Mouse (Mus musculus) testis, adult 2 months (tissue): ENCODE measurements around the gene Milr1. TPM values are rescaled to one million over a fixed set of nuclear protein-coding genes. Genes with fewer than 3 reads are reported as not detected.
A peak's percentile ranks its signal among the peaks of the same experiment; 100 is the strongest.
"Not testable (repeated sequence)": the region's sequence is repeated elsewhere in the genome, so short reads cannot be mapped to it uniquely, and the experiment has no call there.

Source experiments
- H3K27ac ChIP-seq: fragments of 200-500 bp; 2 replicates; pipeline ENCODE4 v1.5.1; 2012; ENCODE audit warnings: low read depth, low read length; ENCODE audit not compliant: control insufficient read depth, insufficient read depth
- H3K27me3 ChIP-seq: fragments of 200-500 bp; 2 replicates; pipeline ENCODE4 v1.6.1; 2012; ENCODE audit warnings: mild to moderate bottlenecking, low read length, moderate library complexity; ENCODE audit not compliant: control insufficient read depth, insufficient read depth
- H3K36me3 ChIP-seq: fragments of 200-500 bp; 2 replicates; pipeline ENCODE4 v1.6.1; 2012; ENCODE audit warnings: mild to moderate bottlenecking, low read length; ENCODE audit not compliant: control insufficient read depth, insufficient read depth
- H3K4me1 ChIP-seq: fragments of 200-500 bp; 2 replicates; pipeline ENCODE4 v1.6.1; 2012; ENCODE audit warnings: low read length; ENCODE audit not compliant: control insufficient read depth, insufficient read depth
- H3K4me3 ChIP-seq: fragments of 200-500 bp; 2 replicates; pipeline ENCODE4 v1.5.1; 2012; ENCODE audit warnings: low read depth, mild to moderate bottlenecking, low read length, moderate library complexity, mixed read lengths; ENCODE audit not compliant: control insufficient read depth
- CTCF ChIP-seq: fragments of 200-500 bp; IDR thresholded peaks from 2 replicates; pipeline ENCODE4 v1.5.1; 2012; ENCODE audit warnings: low read depth, mild to moderate bottlenecking, inconsistent platforms, low read length, moderate library complexity; ENCODE audit not compliant: control insufficient read depth, insufficient read depth, insufficient replicate concordance
- POLR2A ChIP-seq: fragments of 200-500 bp; IDR thresholded peaks from 2 replicates; pipeline ENCODE4 v1.6.1; 2012; ENCODE audit warnings: low read depth, mild to moderate bottlenecking, inconsistent platforms, low read length, moderate library complexity; ENCODE audit not compliant: control insufficient read depth
- polyA plus RNA-seq: library from polyadenylated mRNA; depleted of rRNA; stranded (reverse); fragments of >200 nt; gene quantifications from 2 replicates; pipeline ENCODE4 v1.2.3, GENCODE M21; 2012

Gene Milr1
- polyA plus RNA-seq, 1 experiment, result 0.16 TPM

GRCm38 (mm10) chr11:106788026-106788774 lies 37.2 kb downstream of the Milr1 start:
- peak overlapping the region; percentile 98 for H3K4me3 ChIP-seq
- peaks cover 20% of the 10 kb centered on the region for H3K36me3 ChIP-seq
- peak overlapping the region; percentile 100 for H3K27ac ChIP-seq
- no peaks in the 10 kb centered on the region for H3K4me1 ChIP-seq
- TF ChIP-seq POLR2A (peak; percentile 100), CTCF (no peak)
- no peaks in the 10 kb centered on the region for H3K27me3 ChIP-seq

GRCm38 (mm10) chr11:106788775-106789459 lies 37.9 kb downstream of the Milr1 start, which contains the start of the genes Ddx5 and Cep95:
Gene Ddx5 (minus strand): TSS chr11:106789185.
Gene Cep95 (plus strand): TSS chr11:106789252.
- TF ChIP-seq POLR2A, result peak; percentile 92
- no peak; the same call in 1 of the 2 replicates for TF ChIP-seq CTCF
- Histone ChIP-seq H3K27ac (peak within 1 kb of the TSS; percentile 100), H3K36me3 (peaks cover 20% of the 10 kb centered on the region)

GRCm38 (mm10) chr11:106789649-106790048 lies 38.6 kb downstream of the Milr1 start:
- peak overlapping the region; percentile 100 for H3K27ac ChIP-seq
- H3K4me3 ChIP-seq, result peak overlapping the region; percentile 98
- H3K27me3 ChIP-seq, result no peaks in the 10 kb centered on the region
- no peaks in the 10 kb centered on the region for H3K4me1 ChIP-seq
- TF ChIP-seq POLR2A (no peak), CTCF (no peak)
- peaks cover 22% of the 10 kb centered on the region for H3K36me3 ChIP-seq

More at GRCm38 (mm10) chr11:106788775-106789459, 37.9 kb downstream of the Milr1 start, which contains the start of the genes Ddx5 and Cep95:
- Histone ChIP-seq H3K4me3 (peak within 1 kb of the TSS; percentile 98), H3K4me1 (no peaks in the 10 kb centered on the region), H3K27me3 (no peaks in the 10 kb centered on the region)

GRCm38 (mm10) chr11:106793846-106794245 lies 42.8 kb downstream of the Milr1 start:
- TF ChIP-seq CTCF (no peak), POLR2A (no peak)
- Histone ChIP-seq H3K4me1 (no peaks in the 10 kb centered on the region), H3K27me3 (no peaks in the 10 kb centered on the region), H3K4me3 (no peak overlapping the region), H3K36me3 (peaks cover 6% of the 10 kb centered on the region; the same call in 1 of the 2 replicates), H3K27ac (no peak overlapping the region)

- TF ChIP-seq POLR2A (no peak), CTCF (no peak)
- Histone ChIP-seq H3K4me1 (no peaks in the 10 kb centered on the region), H3K27ac (no peak overlapping the region), H3K27me3 (no peaks in the 10 kb centered on the region), H3K36me3 (peaks cover 6% of the 10 kb centered on the region), H3K4me3 (no peak overlapping the region)
These were observed 44.7 kb downstream of the Milr1 start for GRCm38 (mm10) chr11:106795679-106796078.

GRCm38 (mm10) chr11:106802069-106802627 lies 51.1 kb downstream of the Milr1 start:
- H3K27ac ChIP-seq, result no peak overlapping the region
- H3K36me3 ChIP-seq, result peaks cover 6% of the 10 kb centered on the region
- 0 out of 2 replicates have a peak, but pooled peaks have one; percentile 23 for TF ChIP-seq POLR2A
- TF ChIP-seq CTCF, result no peak
- no peak overlapping the region for H3K4me3 ChIP-seq
- H3K4me1 ChIP-seq, result no peaks in the 10 kb centered on the region
- H3K27me3 ChIP-seq, result no peaks in the 10 kb centered on the region

GRCm38 (mm10) chr11:106807442-106807841 lies 56.4 kb downstream of the Milr1 start:
- not testable (repeated sequence) for H3K36me3 ChIP-seq, H3K4me1 ChIP-seq, H3K4me3 ChIP-seq, H3K27me3 ChIP-seq, H3K27ac ChIP-seq
